Mouse (Mus musculus): ENCODE results near the gene Tenm3. TPM values are rescaled to one million over a fixed set of nuclear protein-coding genes. Genes with fewer than 3 reads are reported as not detected.

Tenm3 gene
- polyA plus RNA-seq, 2 experiments, result 38.0 to 48.1 TPM

DNA sequence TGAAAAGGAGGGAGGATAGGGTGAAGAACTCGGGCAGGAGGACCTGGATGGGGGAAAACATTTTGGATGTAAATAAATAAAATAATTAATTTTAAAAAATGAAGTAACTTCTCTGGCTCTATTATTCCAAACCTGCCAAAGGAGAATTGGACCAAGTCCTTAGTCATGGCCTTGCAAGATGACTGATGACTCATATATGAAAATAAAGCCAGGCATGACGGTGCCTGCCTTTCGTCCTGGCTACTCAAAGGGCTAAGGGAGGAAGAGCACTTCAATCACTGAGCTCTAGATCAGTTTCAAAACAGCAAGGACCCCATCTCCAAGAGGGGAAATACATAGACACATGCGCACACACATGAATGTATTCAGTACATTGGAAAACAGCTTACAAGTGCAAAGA lies 234.1 kb downstream of the Tenm3 start:
- WGBS, result 88% methylated on average over 4 of the region's 4 CpGs

GRCm38 (mm10) chr8:48604190-48604897 lies 239.4 kb downstream of the Tenm3 start:
- Histone ChIP-seq H3K9me3 (ENCODE audit: control insufficient read depth, low read length) (no peaks in the 10 kb centered on the region), H3K27ac (replicated peaks; ENCODE audit: low read depth, low read length) (no peak overlapping the region), H3K36me3 (ENCODE audit: control insufficient read depth, insufficient read depth, low read length) (no peaks in the 10 kb centered on the region), H3K9ac (ENCODE audit: low read depth, low read length, severe bottlenecking) (no peak overlapping the region), H3K27me3 (ENCODE audit: control insufficient read depth, insufficient read depth, low read length) (no peaks in the 10 kb centered on the region), H3K4me2 (replicated peaks; ENCODE audit: low read depth, low read length, severe bottlenecking) (no peak overlapping the region), H3K4me1 (ENCODE audit: control insufficient read depth, insufficient read depth, low read length) (peaks cover 2% of the 10 kb centered on the region; the same call in 1 of the 2 replicates), H3K4me3 (replicated peaks; ENCODE audit: low read length) (no peak overlapping the region)
- DNase-seq (ENCODE audit: low spot score) (peak; percentile 64), ATAC-seq (ENCODE audit: low FRiP score, low read depth) (no peak)
- WGBS, result 77% methylated on average over 10 of the region's 10 CpGs
- TF ChIP-seq POLR2A (IDR thresholded peaks at IDR 0.05; ENCODE audit: borderline replicate concordance, extremely low read depth, insufficient read depth, insufficient read length), result no peak

More for the DNA sequence above, 234.1 kb downstream of the Tenm3 start:
- no peak overlapping the region for H3K4me2 ChIP-seq (replicated peaks; ENCODE audit: low read depth, low read length, severe bottlenecking)
- no peak overlapping the region for H3K9ac ChIP-seq (ENCODE audit: low read depth, low read length, severe bottlenecking)
- H3K27ac ChIP-seq (replicated peaks; ENCODE audit: low read depth, low read length), result no peak overlapping the region
- peaks cover 14% of the 10 kb centered on the region for H3K4me1 ChIP-seq (ENCODE audit: control insufficient read depth, insufficient read depth, low read length)
- no peak overlapping the region for H3K4me3 ChIP-seq (replicated peaks; ENCODE audit: low read length)
- no peaks in the 10 kb centered on the region for H3K27me3 ChIP-seq (ENCODE audit: control insufficient read depth, insufficient read depth, low read length)
- H3K9me3 ChIP-seq (ENCODE audit: control insufficient read depth, low read length), result no peaks in the 10 kb centered on the region
- no peaks in the 10 kb centered on the region for H3K36me3 ChIP-seq (ENCODE audit: control insufficient read depth, insufficient read depth, low read length)
- DNase-seq (ENCODE audit: low spot score) (no peak), ATAC-seq (ENCODE audit: low FRiP score, low read depth) (no peak)
- TF ChIP-seq POLR2A (IDR thresholded peaks at IDR 0.05; ENCODE audit: borderline replicate concordance, extremely low read depth, insufficient read depth, insufficient read length), result no peak

DNA sequence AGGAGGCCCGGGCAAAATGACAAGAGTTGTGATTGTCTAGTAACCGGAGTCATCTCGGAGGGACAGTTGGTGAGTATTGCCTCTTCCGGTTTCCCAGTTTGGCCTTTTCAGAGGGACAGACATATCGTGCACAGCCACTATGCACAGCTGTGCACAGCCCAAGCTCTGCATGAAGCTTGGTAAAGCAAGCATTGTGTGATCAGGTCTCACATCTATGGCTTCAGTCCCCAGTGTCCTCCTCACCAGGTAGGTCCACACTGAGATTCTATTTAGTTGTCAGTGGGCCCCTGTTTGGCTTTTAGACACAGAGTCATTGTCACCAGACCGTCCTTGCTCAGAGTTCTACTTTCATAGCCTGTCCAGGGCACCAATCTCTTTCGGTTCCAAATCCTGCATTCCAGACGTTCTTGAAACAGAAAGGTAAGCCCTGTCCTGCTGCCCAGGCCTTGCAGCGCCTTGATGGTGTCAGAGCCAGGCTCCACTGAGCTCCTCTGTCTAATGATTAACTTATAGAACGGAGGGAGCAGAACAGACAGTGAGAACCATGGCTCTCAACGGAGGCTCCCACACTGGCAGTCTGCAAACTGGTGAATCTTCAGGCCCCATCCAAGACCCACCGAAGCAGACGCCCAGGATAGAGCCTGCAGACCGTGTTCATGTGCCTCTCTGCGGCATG lies 240.4 kb downstream of the Tenm3 start:
- no peak for TF ChIP-seq POLR2A (IDR thresholded peaks at IDR 0.05; ENCODE audit: borderline replicate concordance, extremely low read depth, insufficient read depth, insufficient read length)
- H3K9me3 ChIP-seq (ENCODE audit: control insufficient read depth, low read length), result no peaks in the 10 kb centered on the region
- H3K36me3 ChIP-seq (ENCODE audit: control insufficient read depth, insufficient read depth, low read length), result no peaks in the 10 kb centered on the region
- no peak overlapping the region for H3K9ac ChIP-seq (ENCODE audit: low read depth, low read length, severe bottlenecking)
- WGBS, result 89% methylated on average over 15 of the region's 15 CpGs
- H3K4me1 ChIP-seq (ENCODE audit: control insufficient read depth, insufficient read depth, low read length), result peaks cover 10% of the 10 kb centered on the region; the same call in 1 of the 2 replicates
- no peak overlapping the region for H3K27ac ChIP-seq (replicated peaks; ENCODE audit: low read depth, low read length)
- no peak overlapping the region for H3K4me3 ChIP-seq (replicated peaks; ENCODE audit: low read length)
- ATAC-seq (ENCODE audit: low FRiP score, low read depth) (no peak), DNase-seq (ENCODE audit: low spot score) (no peak)
- no peak overlapping the region for H3K4me2 ChIP-seq (replicated peaks; ENCODE audit: low read depth, low read length, severe bottlenecking)
- no peaks in the 10 kb centered on the region for H3K27me3 ChIP-seq (ENCODE audit: control insufficient read depth, insufficient read depth, low read length)

DNA sequence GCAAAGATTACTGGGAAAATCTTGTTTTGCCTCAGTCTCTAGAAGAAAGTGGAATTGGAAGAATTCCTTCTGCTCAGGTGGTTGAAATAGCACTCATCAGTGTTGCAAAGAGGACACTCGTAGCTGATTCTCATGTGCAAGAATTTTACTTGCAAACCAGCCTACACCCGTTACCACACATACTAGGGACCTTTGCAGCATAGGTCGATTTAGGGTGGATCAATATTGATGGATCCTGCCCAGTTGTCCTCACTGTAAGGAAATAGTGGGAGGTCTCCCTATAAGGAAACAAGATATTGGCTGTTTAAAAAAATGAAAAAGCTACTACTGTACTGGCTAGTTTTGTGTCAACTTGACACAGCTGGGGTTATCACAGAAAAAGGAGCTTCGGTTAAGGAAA lies 242.1 kb downstream of the Tenm3 start:
- no peak for DNase-seq (ENCODE audit: low spot score)
- no peak overlapping the region for H3K4me3 ChIP-seq (replicated peaks; ENCODE audit: low read length)
- ATAC-seq (ENCODE audit: low FRiP score, low read depth), result no peak
- H3K27me3 ChIP-seq (ENCODE audit: control insufficient read depth, insufficient read depth, low read length), result no peaks in the 10 kb centered on the region
- no peaks in the 10 kb centered on the region for H3K9me3 ChIP-seq (ENCODE audit: control insufficient read depth, low read length)
- no peak overlapping the region for H3K4me2 ChIP-seq (replicated peaks; ENCODE audit: low read depth, low read length, severe bottlenecking)
- 88% methylated on average over 4 of the region's 4 CpGs for WGBS
- no peaks in the 10 kb centered on the region for H3K36me3 ChIP-seq (ENCODE audit: control insufficient read depth, insufficient read depth, low read length)
- TF ChIP-seq POLR2A (IDR thresholded peaks at IDR 0.05; ENCODE audit: borderline replicate concordance, extremely low read depth, insufficient read depth, insufficient read length), result no peak
- no peak overlapping the region for H3K9ac ChIP-seq (ENCODE audit: low read depth, low read length, severe bottlenecking)
- peaks cover 10% of the 10 kb centered on the region; the same call in 1 of the 2 replicates for H3K4me1 ChIP-seq (ENCODE audit: control insufficient read depth, insufficient read depth, low read length)
- no peak overlapping the region for H3K27ac ChIP-seq (replicated peaks; ENCODE audit: low read depth, low read length)

- Histone ChIP-seq H3K36me3 (ENCODE audit: control insufficient read depth, insufficient read depth, low read length) (no peaks in the 10 kb centered on the region), H3K9ac (ENCODE audit: low read depth, low read length, severe bottlenecking) (no peak overlapping the region), H3K4me1 (ENCODE audit: control insufficient read depth, insufficient read depth, low read length) (peaks cover 10% of the 10 kb centered on the region; the same call in 1 of the 2 replicates), H3K4me3 (replicated peaks; ENCODE audit: low read length) (no peak overlapping the region), H3K27me3 (ENCODE audit: control insufficient read depth, insufficient read depth, low read length) (no peaks in the 10 kb centered on the region), H3K4me2 (replicated peaks; ENCODE audit: low read depth, low read length, severe bottlenecking) (no peak overlapping the region), H3K27ac (replicated peaks; ENCODE audit: low read depth, low read length) (peak overlapping the region; percentile 52; the same call in 1 of the 2 replicates), H3K9me3 (ENCODE audit: control insufficient read depth, low read length) (no peaks in the 10 kb centered on the region)
- no peak for TF ChIP-seq POLR2A (IDR thresholded peaks at IDR 0.05; ENCODE audit: borderline replicate concordance, extremely low read depth, insufficient read depth, insufficient read length)
- DNase-seq (ENCODE audit: low spot score) (no peak), ATAC-seq (ENCODE audit: low FRiP score, low read depth) (no peak)
- WGBS, result 54% methylated on average over 4 of the region's 4 CpGs
These were observed 244.7 kb downstream of the Tenm3 start for GRCm38 (mm10) chr8:48599028-48599427.
